Mouse (Mus musculus) liver, embryonic 11.5 days (tissue): ENCODE data around the gene Gabrb1. TPM values are rescaled to one million over a fixed set of nuclear protein-coding genes. Genes with fewer than 3 reads are reported as not detected.
A peak's percentile ranks its signal among the peaks of the same experiment; 100 is the strongest.
"Not testable (repeated sequence)": the region's sequence is repeated elsewhere in the genome, so short reads cannot be mapped to it uniquely, and the experiment has no call there.

ENCODE experiments used
- ATAC-seq: fragments of 200-750 bp; cut with Nextera tagmentation; replicated peaks from 2 replicates; pipeline ENCODE4 v1.8.0; 2017; ENCODE audit warnings: moderate number of reproducible peaks, mild to moderate bottlenecking, moderate TSS enrichment, moderate library complexity; ENCODE audit not compliant: low FRiP score
- DNase-seq: peaks from one replicate; pipeline ENCODE4 v3.0.0-alpha.2; 2017; ENCODE audit warnings: low spot score
- H3K27ac ChIP-seq: fragments of 300-500 bp; sonication (generic); 2 replicates; pipeline ENCODE4 v1.5.1; 2014; ENCODE audit warnings: mild to moderate bottlenecking, low read depth, low read length, control low read depth
- H3K27me3 ChIP-seq: fragments of 300-500 bp; sonication (generic); replicated peaks from 2 replicates; pipeline ENCODE4 v1.6.1; 2014; ENCODE audit warnings: low read length, mixed read lengths; ENCODE audit not compliant: control insufficient read depth, insufficient read depth
- H3K36me3 ChIP-seq: fragments of 300-500 bp; sonication (generic); 2 replicates; pipeline ENCODE4 v1.6.1; 2014; ENCODE audit warnings: mild to moderate bottlenecking, low read length, moderate library complexity, mixed read lengths; ENCODE audit not compliant: control insufficient read depth, insufficient read depth
- H3K4me1 ChIP-seq: fragments of 300-500 bp; sonication (generic); replicated peaks from 2 replicates; pipeline ENCODE4 v1.6.1; 2014; ENCODE audit warnings: low read length, mixed read lengths; ENCODE audit not compliant: control insufficient read depth, insufficient read depth
- H3K4me2 ChIP-seq: fragments of 300-500 bp; sonication (generic); 2 replicates; pipeline ENCODE4 v1.6.1; 2014; ENCODE audit warnings: mild to moderate bottlenecking, control low read depth, moderate library complexity
- H3K4me3 ChIP-seq: fragments of 300-500 bp; sonication (generic); 2 replicates; pipeline ENCODE4 v1.5.1; 2014; ENCODE audit warnings: low read depth, low read length, control low read depth
- H3K9ac ChIP-seq: fragments of 300-500 bp; sonication (generic); 2 replicates; pipeline ENCODE4 v1.6.1; 2014; ENCODE audit warnings: low read depth, low read length, control low read depth
- H3K9me3 ChIP-seq: fragments of 300-500 bp; sonication (generic); 2 replicates; pipeline ENCODE4 v1.6.1; 2016; ENCODE audit warnings: low read length, inconsistent platforms, mixed read lengths; ENCODE audit not compliant: control insufficient read depth
- WGBS: fragments of 180-500 bp; shearing (Covaris S2); extraction: QIAGEN DNeasy Blood & Tissue Kit; methylation state at CpG from one replicate; pipeline ENCODE4 v1.1.7; 2014; 5-methylcytosine and 5-hydroxymethylcytosine counted together
- polyA plus RNA-seq: library from polyadenylated mRNA; unstranded; fragments of >200 nt; fragmentation: Nextera tagmentation; extraction: Ambion mirVana; gene quantifications from 2 replicates; pipeline ENCODE4 v1.2.1, GENCODE M21; 2014

The Gabrb1 gene
- polyA plus RNA-seq, 1 experiment from 2014 or later: 0.22 TPM

- H3K9me3 ChIP-seq, H3K4me3 ChIP-seq, H3K9ac ChIP-seq, DNase-seq, H3K4me2 ChIP-seq, H3K27ac ChIP-seq, ATAC-seq, H3K27me3 ChIP-seq, H3K4me1 ChIP-seq: not testable (repeated sequence)
- WGBS: 85% methylated on average over 3 of the region's 3 CpGs
- H3K36me3 ChIP-seq: peaks cover 24% of the 10 kb centered on the region
Observed at GRCm38 (mm10) chr5:72155686-72156085, 497.8 kb downstream of the Gabrb1 start.

- ATAC-seq (no peak), DNase-seq (no peak)
- no peak overlapping the region for H3K27ac ChIP-seq
- H3K9ac ChIP-seq: no peak overlapping the region
- no peaks in the 10 kb centered on the region for H3K27me3 ChIP-seq
- H3K36me3 ChIP-seq: peaks cover 31% of the 10 kb centered on the region
- WGBS: 84% methylated on average over 5 of the region's 5 CpGs
- H3K4me1 ChIP-seq: no peaks in the 10 kb centered on the region
- H3K9me3 ChIP-seq: no peaks in the 10 kb centered on the region
- H3K4me2 ChIP-seq: no peak overlapping the region
- H3K4me3 ChIP-seq: no peak overlapping the region
Observed at GRCm38 (mm10) chr5:72156598-72156997, 498.7 kb downstream of the Gabrb1 start.

GRCm38 (mm10) chr5:72158667-72159066, 500.8 kb downstream of the Gabrb1 start:
- H3K36me3 ChIP-seq: peaks cover 39% of the 10 kb centered on the region
- no peak overlapping the region for H3K4me2 ChIP-seq
- no peaks in the 10 kb centered on the region for H3K9me3 ChIP-seq
- no peaks in the 10 kb centered on the region for H3K4me1 ChIP-seq
- H3K27ac ChIP-seq: no peak overlapping the region
- no peak overlapping the region for H3K9ac ChIP-seq
- ATAC-seq: no peak
- no peak for DNase-seq
- WGBS: 89% methylated on average over 12 of the region's 12 CpGs
- no peaks in the 10 kb centered on the region for H3K27me3 ChIP-seq
- H3K4me3 ChIP-seq: no peak overlapping the region

- no peaks in the 10 kb centered on the region for H3K9me3 ChIP-seq
- H3K4me1 ChIP-seq: no peaks in the 10 kb centered on the region
- no peak overlapping the region for H3K27ac ChIP-seq
- peaks cover 41% of the 10 kb centered on the region for H3K36me3 ChIP-seq
- no peak overlapping the region for H3K4me3 ChIP-seq
- ATAC-seq (no peak), DNase-seq (no peak)
- no peak overlapping the region for H3K9ac ChIP-seq
- H3K27me3 ChIP-seq: no peaks in the 10 kb centered on the region
- no peak overlapping the region for H3K4me2 ChIP-seq
- 65% methylated on average over 6 of the region's 6 CpGs for WGBS
Observed at GRCm38 (mm10) chr5:72159537-72159936, 501.6 kb downstream of the Gabrb1 start.

- WGBS: 72% methylated on average over 11 of the region's 11 CpGs
- Histone ChIP-seq H3K4me2 (no peak overlapping the region), H3K27me3 (no peaks in the 10 kb centered on the region), H3K36me3 (peaks cover 41% of the 10 kb centered on the region), H3K4me1 (peaks cover 2% of the 10 kb centered on the region), H3K4me3 (no peak overlapping the region), H3K27ac (no peak overlapping the region), H3K9ac (no peak overlapping the region), H3K9me3 (no peaks in the 10 kb centered on the region)
- no peak for DNase-seq
- ATAC-seq: no peak
Observed at GRCm38 (mm10) chr5:72160781-72161485, 503.0 kb downstream of the Gabrb1 start.

- Histone ChIP-seq H3K27ac (no peak overlapping the region), H3K4me3 (no peak overlapping the region), H3K27me3 (no peaks in the 10 kb centered on the region), H3K9me3 (no peaks in the 10 kb centered on the region), H3K4me1 (peaks cover 18% of the 10 kb centered on the region), H3K9ac (no peak overlapping the region), H3K4me2 (no peak overlapping the region), H3K36me3 (peaks cover 36% of the 10 kb centered on the region)
- 54% methylated on average over 5 of the region's 5 CpGs for WGBS
- ATAC-seq (no peak), DNase-seq (no peak)
Observed at GRCm38 (mm10) chr5:72162855-72163254, 504.9 kb downstream of the Gabrb1 start.

GRCm38 (mm10) chr5:72164386-72164785, 506.5 kb downstream of the Gabrb1 start:
- ATAC-seq: no peak
- no peak for DNase-seq
- Histone ChIP-seq H3K27ac (no peak overlapping the region), H3K27me3 (no peaks in the 10 kb centered on the region), H3K36me3 (peaks cover 26% of the 10 kb centered on the region), H3K9ac (no peak overlapping the region), H3K4me2 (no peak overlapping the region), H3K4me3 (no peak overlapping the region), H3K4me1 (peaks cover 18% of the 10 kb centered on the region), H3K9me3 (no peaks in the 10 kb centered on the region)
- WGBS: 67% methylated on average over 7 of the region's 7 CpGs

GRCm38 (mm10) chr5:72167594-72168284, 509.8 kb downstream of the Gabrb1 start, which contains the start of gene Commd8:
Gene Commd8 (minus strand): TSS chr5:72168189.
- Histone ChIP-seq H3K27me3 (no peaks in the 10 kb centered on the region), H3K9me3 (no peaks in the 10 kb centered on the region), H3K4me2 (peak within 1 kb of the TSS; percentile 87), H3K27ac (peak within 1 kb of the TSS; percentile 59), H3K4me1 (peaks cover 18% of the 10 kb centered on the region), H3K4me3 (peak within 1 kb of the TSS; percentile 74), H3K9ac (peak within 1 kb of the TSS; percentile 81), H3K36me3 (peaks cover 3% of the 10 kb centered on the region; the same call in 1 of the 2 replicates)
- DNase-seq: peak; percentile 94
- under 1% methylated on average over 38 of the region's 38 CpGs for WGBS
- ATAC-seq: peak; percentile 89

GRCm38 (mm10) chr5:72168285-72168621, 510.3 kb downstream of the Gabrb1 start:
- Histone ChIP-seq H3K9me3 (no peaks in the 10 kb centered on the region), H3K4me3 (peak overlapping the region; percentile 74), H3K36me3 (peaks cover 3% of the 10 kb centered on the region; the same call in 1 of the 2 replicates), H3K9ac (no peak overlapping the region), H3K27me3 (no peaks in the 10 kb centered on the region), H3K4me2 (peak overlapping the region; percentile 46), H3K27ac (no peak overlapping the region), H3K4me1 (peaks cover 18% of the 10 kb centered on the region)
- 1% methylated on average over 4 of the region's 4 CpGs for WGBS
- DNase-seq (no peak), ATAC-seq (peak; percentile 30; the same call in 1 of the 2 replicates)
